Mouse (Mus musculus): Measurements from ENCODE around the gene Tfap4. TPM values are rescaled to one million over a fixed set of nuclear protein-coding genes. Genes with fewer than 3 reads are reported as not detected.

Tfap4 gene
- polyA plus RNA-seq, 1 experiment = 3.5 TPM

DNA sequence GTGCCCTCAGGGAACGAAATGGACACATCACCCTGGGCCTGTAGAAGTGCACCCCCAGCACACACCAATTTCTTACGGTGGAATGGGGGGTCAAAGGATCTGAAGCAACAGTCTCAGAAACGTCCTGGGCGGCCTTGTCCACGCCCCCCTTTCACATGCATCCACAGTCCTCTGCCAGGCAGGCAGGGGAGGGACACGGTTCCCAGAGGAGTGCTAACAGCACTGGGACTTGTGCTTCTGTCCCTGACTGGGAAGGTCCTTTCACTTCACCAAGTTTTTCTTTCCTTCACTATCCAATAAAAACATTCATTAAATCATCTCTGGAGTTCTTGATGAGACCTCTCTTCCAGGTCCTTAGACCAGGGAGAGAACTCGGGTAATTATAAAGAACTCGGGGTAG is 39.0 kb downstream of the Tfap4 start:
- no peak for DNase-seq (ENCODE audit: low read depth)

DNA sequence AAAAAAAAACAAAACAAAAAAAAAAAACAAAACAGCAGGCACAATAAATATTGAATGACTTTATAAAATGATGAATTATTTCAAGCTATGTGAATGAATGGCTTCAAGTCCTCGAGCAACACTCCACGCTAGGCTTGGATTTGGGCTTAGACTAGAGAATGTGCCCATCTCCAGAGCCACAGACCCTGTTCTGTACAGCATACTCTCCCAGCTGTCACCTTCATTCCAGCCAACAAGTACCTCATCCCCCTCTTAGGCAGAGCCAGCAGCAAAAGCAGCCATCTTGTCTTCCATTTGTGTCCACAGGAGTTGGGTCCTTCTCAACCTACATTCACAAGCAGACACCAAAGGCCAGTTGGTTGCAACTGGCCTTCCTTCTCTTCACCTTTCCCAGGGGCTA is 39.8 kb downstream of the Tfap4 start:
- DNase-seq (ENCODE audit: low read depth) = no peak

DNA sequence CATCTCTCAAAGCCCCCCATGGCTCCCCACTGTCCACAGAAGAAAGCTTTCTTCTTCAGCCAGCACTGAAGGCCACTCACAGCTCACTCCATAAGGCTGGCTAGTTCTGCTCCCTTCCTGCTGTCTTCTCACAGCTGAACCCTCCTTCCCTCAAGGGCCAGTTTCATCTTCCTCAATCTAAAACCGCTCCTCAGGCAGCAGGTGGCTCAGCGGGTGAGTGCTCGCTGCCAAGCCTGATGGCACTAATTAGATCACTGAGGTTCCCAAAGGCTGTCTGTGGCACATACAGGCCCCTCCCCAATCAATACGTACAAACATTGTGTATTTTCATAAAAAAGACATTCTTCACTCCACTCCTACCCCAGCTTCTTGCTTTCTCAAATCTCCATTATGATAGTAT is 40.5 kb downstream of the Tfap4 start:
- no peak for DNase-seq (ENCODE audit: low read depth)

DNA sequence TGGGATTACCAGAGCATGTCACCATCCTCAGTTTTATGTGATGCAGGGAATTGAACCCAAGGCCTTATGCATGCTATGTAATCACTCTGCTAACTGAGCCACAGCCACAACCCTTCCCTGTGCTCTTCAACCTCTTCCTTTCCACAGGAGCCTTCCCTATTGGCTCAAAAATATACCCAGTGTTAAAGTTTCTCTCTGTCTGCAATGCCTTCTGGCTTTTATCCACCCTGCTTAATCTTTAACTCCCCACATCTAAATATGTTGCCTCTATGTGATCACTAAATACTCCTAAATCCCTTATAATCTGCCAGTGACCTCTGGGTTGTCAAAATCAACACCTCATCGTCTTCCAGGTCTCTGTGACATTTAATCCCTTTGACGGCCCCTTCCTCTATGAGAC is 41.7 kb downstream of the Tfap4 start:
- no peak for DNase-seq (ENCODE audit: low read depth)

DNA sequence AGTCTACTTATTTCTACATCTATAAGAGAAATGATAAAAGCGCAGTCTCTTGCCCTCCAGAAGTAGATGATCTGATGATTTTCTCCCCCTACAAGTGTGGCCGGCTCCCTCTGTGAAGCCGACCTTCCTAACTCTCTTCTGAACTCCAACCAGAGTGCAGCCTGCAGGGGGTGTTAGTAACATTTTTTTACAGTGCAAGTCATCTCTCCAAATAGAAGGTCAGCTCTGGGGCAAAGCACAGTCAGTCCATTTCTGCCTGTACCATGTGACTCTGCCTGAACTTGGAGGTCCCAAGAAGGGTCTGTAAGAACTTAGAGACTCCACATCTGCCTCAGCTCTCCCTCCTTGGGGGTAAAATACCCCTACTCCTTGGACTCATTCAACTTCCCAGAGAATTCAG is 45.3 kb downstream of the Tfap4 start:
- no peak for DNase-seq (ENCODE audit: low read depth)

DNA sequence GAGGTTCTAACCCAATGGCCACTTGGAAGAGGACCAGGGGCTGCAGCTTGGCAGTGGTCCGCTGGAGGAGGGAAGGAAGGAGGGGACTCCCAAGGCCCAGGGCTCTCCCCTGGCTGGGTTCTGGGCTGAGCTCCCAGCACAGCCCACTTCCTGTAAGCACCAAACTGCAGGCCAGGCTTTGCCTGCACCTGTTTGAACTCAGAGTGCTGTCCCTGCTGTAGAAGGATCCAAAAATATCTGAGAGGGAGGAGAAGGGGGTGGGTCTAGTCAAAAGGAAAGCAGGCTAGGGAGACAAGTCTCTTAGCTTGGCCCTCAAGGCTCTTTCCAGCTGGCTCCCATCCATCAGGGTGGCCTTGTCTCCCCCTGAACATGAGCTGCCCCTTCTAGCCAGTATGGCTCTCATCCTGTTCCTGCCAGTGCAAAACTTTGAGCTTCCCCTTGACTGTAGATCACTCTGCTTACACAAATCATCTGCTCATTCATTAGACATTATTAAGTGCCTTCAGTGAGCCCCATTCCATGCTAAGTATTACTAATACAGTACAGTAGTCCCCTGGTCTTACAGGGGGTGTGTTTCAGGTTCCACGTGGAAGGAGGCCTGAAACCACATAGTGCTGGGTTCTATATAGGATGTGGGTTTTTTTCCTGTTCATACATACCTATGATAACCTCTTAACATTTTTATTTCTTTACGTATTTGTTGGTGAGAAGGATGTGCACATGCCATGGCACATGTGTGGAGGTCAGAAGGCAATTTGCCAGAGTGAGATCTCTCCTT is 46.8 kb downstream of the Tfap4 start:
- DNase-seq (ENCODE audit: low read depth) = no peak

DNA sequence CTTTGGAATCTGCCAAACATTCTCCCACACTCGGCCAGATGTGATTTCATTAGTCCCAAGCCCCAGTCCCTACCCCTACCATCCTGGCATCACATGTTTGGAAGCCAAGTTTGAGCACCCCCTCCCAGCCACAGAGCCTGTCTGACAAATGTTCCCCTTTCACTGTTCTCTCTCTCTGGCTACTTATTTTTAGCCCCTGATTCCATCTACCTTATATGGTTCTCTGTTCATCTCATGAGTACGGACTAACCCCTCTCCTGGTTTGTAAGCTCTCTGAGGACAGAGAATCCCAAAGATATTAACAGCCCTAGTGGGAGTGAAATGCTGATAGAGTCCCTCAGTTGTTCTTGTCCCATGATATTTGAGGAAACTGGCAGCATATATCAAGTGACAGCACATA is 48.3 kb downstream of the Tfap4 start:
- no peak for DNase-seq (ENCODE audit: low read depth)

DNA sequence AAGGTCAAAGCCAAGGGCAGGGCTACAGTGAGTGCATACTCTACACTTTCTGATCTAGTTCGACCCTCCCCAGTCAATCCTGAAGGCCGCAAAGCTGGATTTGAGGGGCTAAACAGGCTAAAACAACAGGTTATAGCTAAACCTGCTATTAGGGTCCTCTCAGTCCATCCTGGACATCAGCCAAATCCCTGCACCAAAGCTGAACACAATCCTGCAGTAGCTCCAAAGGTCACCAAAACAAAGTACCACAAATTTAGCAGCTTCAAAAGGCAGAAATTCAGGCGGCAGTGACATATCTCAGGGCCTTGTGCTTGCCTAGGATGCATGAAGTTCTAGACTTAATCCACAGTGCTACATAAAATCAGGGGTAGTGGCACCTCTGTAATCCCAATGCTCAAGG is 53.5 kb downstream of the Tfap4 start:
- DNase-seq (ENCODE audit: low read depth) = no peak

DNA sequence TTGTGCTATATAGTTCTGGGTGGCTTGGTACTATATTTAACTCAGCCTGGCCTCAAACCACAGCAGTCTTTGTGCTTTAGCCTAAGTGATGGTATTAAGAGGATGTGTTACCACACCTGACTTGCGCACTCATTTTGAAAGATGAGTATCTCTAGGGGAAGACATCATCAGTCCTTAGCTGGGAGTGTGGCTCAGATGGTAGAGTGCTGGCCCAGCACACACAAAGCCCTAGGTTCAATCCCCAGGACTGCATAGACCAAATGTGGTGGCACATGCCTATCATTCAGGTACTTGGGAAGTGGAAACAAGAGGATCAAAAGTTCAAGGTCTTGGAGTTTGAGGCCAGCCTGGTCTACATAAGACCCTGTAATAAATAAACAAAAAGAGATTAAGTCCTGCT is 56.2 kb downstream of the Tfap4 start:
- no peak for DNase-seq (ENCODE audit: low read depth)

DNA sequence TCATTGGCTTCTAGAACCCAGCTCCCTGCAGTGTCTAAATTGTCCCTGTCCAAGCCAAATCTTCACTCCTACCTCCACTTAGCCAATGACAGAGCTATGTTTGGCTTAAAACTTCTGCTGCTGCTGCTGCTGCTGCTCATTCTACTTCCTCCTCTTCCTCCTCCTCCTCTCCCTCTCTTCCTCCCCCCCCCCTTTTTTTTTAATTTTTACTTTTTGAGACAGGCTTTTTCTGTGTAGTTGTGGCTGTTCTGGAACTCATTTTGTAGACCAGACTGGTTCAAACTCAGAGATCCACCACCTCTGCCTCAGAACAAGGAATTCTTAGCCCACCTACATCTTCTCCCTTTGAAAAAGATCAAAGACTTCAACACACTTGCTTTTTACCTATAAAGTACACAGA is 57.1 kb downstream of the Tfap4 start:
- no peak for DNase-seq (ENCODE audit: low read depth)

DNA sequence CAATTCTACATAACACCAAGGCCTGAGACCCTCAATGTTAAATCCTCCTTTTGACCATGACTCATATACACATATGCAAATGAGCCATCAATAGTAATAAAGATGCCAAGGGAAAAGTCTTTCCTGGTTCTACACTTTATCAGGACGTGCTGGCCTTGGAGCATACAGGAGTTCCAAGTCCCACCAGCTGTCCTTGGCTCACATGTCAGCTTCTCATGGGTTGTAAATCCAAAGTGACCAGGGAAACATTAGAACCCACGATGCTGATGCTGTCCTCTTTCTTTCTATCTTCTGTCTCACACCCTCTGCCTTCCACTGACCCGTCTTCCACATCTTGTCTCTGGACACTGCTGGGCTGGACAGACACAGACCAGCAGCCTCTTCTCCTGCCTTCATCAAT is 58.0 kb downstream of the Tfap4 start:
- DNase-seq (ENCODE audit: low read depth) = no peak

DNA sequence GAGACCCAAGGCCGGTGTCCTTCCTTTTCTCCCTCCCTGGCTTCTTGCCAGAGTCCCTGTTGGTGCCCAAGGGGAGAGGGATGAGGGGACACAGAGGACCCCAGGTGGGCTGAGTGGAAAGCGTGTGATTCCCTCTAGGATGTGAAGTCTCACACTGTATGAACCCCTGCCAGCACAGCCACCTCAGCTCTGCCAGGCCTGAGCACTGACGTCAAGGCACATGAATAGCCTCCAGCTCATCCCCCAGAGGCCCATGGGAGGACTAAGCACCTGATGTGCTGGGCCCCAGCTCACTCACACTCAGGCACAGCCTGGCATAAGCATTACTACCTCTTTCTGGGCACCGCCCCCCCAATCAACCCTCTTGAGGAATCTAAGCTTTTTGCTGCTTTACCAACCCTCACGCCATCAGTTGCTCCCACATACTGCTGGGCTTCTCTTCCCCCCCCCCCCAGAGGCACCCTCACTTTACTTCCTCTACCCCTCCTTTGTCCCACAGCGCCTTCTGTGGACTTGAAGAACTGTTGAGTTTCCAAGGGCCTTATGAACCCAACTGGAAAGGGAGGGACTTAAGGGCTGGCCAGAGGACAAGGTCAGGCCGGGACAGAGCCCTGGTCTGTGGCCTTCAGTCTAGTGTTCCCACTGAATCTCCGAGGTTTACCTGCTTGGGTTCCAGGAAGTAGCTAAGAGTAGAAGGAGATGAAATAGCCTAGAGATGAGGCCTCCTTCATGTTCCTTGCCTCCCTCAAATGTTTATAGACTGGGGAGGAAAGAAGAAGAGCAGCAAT is 58.9 kb downstream of the Tfap4 start:
- no peak for DNase-seq (ENCODE audit: low read depth)

DNA sequence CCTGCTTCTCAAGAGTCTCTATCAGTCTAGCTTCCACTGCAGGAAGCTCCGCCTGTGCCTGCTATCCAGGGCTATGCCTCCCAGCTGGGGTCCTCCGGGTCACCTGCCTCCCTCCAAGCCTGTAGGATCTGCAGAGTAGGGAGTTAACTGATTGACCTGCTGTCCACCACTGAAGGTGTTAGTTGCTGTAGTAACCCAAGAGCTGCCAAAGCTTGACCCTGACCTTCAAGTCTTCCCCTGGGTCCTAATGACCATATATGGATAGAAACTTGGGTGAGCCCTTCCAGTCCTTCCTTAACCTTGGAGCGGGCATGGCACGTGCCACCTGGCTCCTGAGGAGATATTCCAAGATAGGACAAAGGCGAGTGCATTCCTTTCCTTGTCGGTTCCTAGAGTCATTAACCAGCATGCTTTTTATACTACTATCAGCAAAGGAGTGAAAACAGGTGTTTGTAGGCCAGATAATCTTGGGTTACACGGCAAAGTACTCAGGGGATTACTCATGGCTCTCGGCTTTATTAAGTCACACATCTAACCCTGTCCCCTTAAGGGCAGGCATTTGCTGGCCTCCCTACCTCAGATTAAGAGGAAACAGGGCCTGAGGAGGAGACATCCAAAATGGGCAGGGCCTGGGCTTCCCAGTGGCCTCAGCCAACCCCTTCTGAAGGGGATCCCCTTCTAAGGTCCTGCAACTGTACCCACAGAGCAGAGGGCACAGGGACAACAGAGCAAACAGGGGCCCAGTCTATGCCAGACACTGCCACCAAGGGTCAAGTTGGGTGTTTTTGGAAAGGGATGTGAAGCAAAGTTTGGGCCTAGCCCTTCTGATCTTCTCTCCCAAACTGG is 61.7 kb downstream of the Tfap4 start:
- no peak for DNase-seq (ENCODE audit: low read depth)

DNA sequence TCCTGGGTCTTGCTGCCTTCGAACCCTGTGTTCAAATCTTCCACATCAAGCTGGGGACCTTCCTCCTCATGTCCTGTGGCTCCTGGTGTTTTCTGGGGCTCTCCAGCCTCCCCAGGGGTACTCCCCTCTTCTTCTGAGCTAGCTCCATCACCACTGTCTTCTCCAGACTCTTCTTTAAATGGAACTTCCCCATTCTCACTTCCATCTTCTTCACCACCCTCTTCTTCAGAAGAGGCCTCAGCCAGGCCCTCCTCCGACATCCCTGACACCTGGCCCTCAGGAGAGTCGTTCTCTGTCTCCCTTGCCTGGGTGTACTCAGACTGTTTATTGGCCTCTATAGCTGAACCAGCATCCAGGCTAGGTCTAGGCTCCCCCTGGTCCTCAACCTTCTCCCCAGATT is 63.2 kb downstream of the Tfap4 start:
- no peak for DNase-seq (ENCODE audit: low read depth)

DNA sequence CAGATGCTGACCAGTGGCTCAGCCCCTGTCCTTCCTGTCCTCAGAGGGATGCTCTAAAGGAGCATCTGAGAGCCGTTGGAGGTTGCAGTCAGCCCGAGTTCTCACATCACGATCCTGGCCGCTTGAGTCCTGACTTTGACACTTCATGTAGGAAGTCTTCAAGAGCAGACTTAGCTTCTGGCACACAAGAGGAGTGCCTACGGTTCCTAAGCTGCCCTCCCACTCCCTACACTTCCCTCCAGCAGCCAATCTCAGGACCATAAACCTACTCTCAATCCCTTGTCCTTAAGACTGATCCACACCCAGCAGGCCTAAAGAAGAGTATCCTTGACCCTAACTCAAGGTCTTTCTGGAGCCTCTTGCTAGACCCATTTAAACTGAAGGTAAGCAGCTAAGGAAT is 63.8 kb downstream of the Tfap4 start:
- DNase-seq (ENCODE audit: low read depth) = no peak

Other genes starting within 250 kb of the Tfap4 start
- 10.2 and 10.3 TPM in 2 replicates for gene Adcy9, start 139.4 kb downstream of the Tfap4 start, polyA plus RNA-seq (2012; rRNA removed)
- gene Srl, start 18.0 kb downstream of the Tfap4 start, polyA plus RNA-seq (2012; rRNA removed) = 4.6 and 5.8 TPM in 2 replicates
- gene Glis2, start 34.9 kb upstream of the Tfap4 start, polyA plus RNA-seq (2012; rRNA removed) = 20.4 and 22.2 TPM in 2 replicates
- gene Pam16, start 65.1 kb upstream of the Tfap4 start, polyA plus RNA-seq (2012; rRNA removed) = 18.3 and 25.4 TPM in 2 replicates
- 46.2 and 49.7 TPM in 2 replicates for gene Vasn, start 80.1 kb upstream of the Tfap4 start, polyA plus RNA-seq (2012; rRNA removed)
- gene Dnaja3, start 80.1 kb upstream of the Tfap4 start, polyA plus RNA-seq (2012; rRNA removed) = 26.9 and 37.2 TPM in 2 replicates
- 40.2 and 44.5 TPM in 2 replicates for gene Coro7, start 119.9 kb upstream of the Tfap4 start, polyA plus RNA-seq (2012; rRNA removed)
- gene Nmral1, start 159.5 kb upstream of the Tfap4 start, polyA plus RNA-seq (2012; rRNA removed) = 9.5 and 10.4 TPM in 2 replicates
- gene Hmox2, start 166.5 kb upstream of the Tfap4 start, polyA plus RNA-seq (2012; rRNA removed) = 49.5 and 53.2 TPM in 2 replicates
- gene Cdip1, start 230.4 kb upstream of the Tfap4 start, polyA plus RNA-seq (2012; rRNA removed) = 73.7 and 84.7 TPM in 2 replicates

All from gonadal fat pad, adult 2 months (tissue).